Mouse (Mus musculus): Measurements from ENCODE around the gene Spata22. TPM values are rescaled to one million over a fixed set of nuclear protein-coding genes. Genes with fewer than 3 reads are reported as not detected.

Gene Spata22
- polyA plus RNA-seq, 1 experiment from 2014 or later = not detected

- no peaks in the 10 kb centered on the region for H3K36me3 ChIP-seq (ENCODE audit: control insufficient read depth, insufficient read depth, low read length)
- WGBS (ENCODE audit: insufficient replicate concordance) = 67% methylated on average over 4 of the region's 4 CpGs
- H3K4me2 ChIP-seq = no peak overlapping the region
- H3K9ac ChIP-seq (ENCODE audit: low read depth, low read length) = no peak overlapping the region
- H3K27ac ChIP-seq (ENCODE audit: low read depth, low read length) = no peak overlapping the region
- H3K27me3 ChIP-seq (ENCODE audit: control insufficient read depth, insufficient read depth, low read length) = no peaks in the 10 kb centered on the region
- H3K4me3 ChIP-seq (ENCODE audit: low read depth, low read length) = no peak overlapping the region
- no peaks in the 10 kb centered on the region for H3K9me3 ChIP-seq (replicated peaks; ENCODE audit: control insufficient read depth, low read length)
- ATAC-seq (replicated peaks; ENCODE audit: insufficient number of reproducible peaks, low FRiP score, low TSS enrichment) = no peak
- no peaks in the 10 kb centered on the region for H3K4me1 ChIP-seq (ENCODE audit: control insufficient read depth, insufficient read depth, low read length)
Measured at GRCm38 (mm10) chr11:73395374-73395773, 65.8 kb downstream of the Spata22 start.

Other genes starting within 250 kb of the Spata22 start
- 0.31 and 0.34 TPM in 2 replicates for gene Itgae, start 239.2 kb upstream of the Spata22 start, polyA plus RNA-seq (2014; fragmentation: Nextera tagmentation; extraction: Ambion mirVana)
- gene Haspin, start 191.4 kb upstream of the Spata22 start, polyA plus RNA-seq (2014; fragmentation: Nextera tagmentation; extraction: Ambion mirVana) = 11.2 and 12.0 TPM in 2 replicates
- 0.65 and 0.97 TPM in 2 replicates for gene P2rx5, start 169.3 kb upstream of the Spata22 start, polyA plus RNA-seq (2014; fragmentation: Nextera tagmentation; extraction: Ambion mirVana)
- gene Emc6, start 152.7 kb upstream of the Spata22 start, polyA plus RNA-seq (2014; fragmentation: Nextera tagmentation; extraction: Ambion mirVana) = 94.3 and 112 TPM in 2 replicates
- gene Tax1bp3, start 152.7 kb upstream of the Spata22 start, polyA plus RNA-seq (2014; fragmentation: Nextera tagmentation; extraction: Ambion mirVana) = 264 and 272 TPM in 2 replicates
- 12.7 and 14.9 TPM in 2 replicates for gene Ctns, start 130.7 kb upstream of the Spata22 start, polyA plus RNA-seq (2014; fragmentation: Nextera tagmentation; extraction: Ambion mirVana)
- 0.31 and 0.94 TPM in 2 replicates for gene Shpk, start 130.3 kb upstream of the Spata22 start, polyA plus RNA-seq (2014; fragmentation: Nextera tagmentation; extraction: Ambion mirVana)
- 0.16 TPM in 1 of 2 replicates, not detected in the other for gene Trpv1, start 95.4 kb upstream of the Spata22 start, polyA plus RNA-seq (2014; fragmentation: Nextera tagmentation; extraction: Ambion mirVana)
- gene Trpv3, start 62.4 kb upstream of the Spata22 start, polyA plus RNA-seq (2014; fragmentation: Nextera tagmentation; extraction: Ambion mirVana) = 0.03 TPM in 2 replicates
- 0.19 TPM in 1 of 2 replicates, not detected in the other for gene Aspa, start 145 bp upstream of the Spata22 start, polyA plus RNA-seq (2014; fragmentation: Nextera tagmentation; extraction: Ambion mirVana)
- gene Gm49340, start within 50 bp of the Spata22 start, polyA plus RNA-seq (2014; fragmentation: Nextera tagmentation; extraction: Ambion mirVana) = not detected in 2 replicates
- gene Olfr20, start 21.0 kb downstream of the Spata22 start, polyA plus RNA-seq (2014; fragmentation: Nextera tagmentation; extraction: Ambion mirVana) = not detected in 2 replicates
- not detected in 2 replicates for gene Olfr376, start 41.5 kb downstream of the Spata22 start, polyA plus RNA-seq (2014; fragmentation: Nextera tagmentation; extraction: Ambion mirVana)
- not detected in 2 replicates for gene Olfr1, start 69.9 kb downstream of the Spata22 start, polyA plus RNA-seq (2014; fragmentation: Nextera tagmentation; extraction: Ambion mirVana)
- gene Olfr378, start 98.7 kb downstream of the Spata22 start, polyA plus RNA-seq (2014; fragmentation: Nextera tagmentation; extraction: Ambion mirVana) = not detected in 2 replicates
- not detected in 2 replicates for gene Olfr380, start 127.8 kb downstream of the Spata22 start, polyA plus RNA-seq (2014; fragmentation: Nextera tagmentation; extraction: Ambion mirVana)
- not detected in 2 replicates for gene Olfr381, start 161.9 kb downstream of the Spata22 start, polyA plus RNA-seq (2014; fragmentation: Nextera tagmentation; extraction: Ambion mirVana)
- gene Olfr382, start 187.5 kb downstream of the Spata22 start, polyA plus RNA-seq (2014; fragmentation: Nextera tagmentation; extraction: Ambion mirVana) = not detected in 2 replicates